Mouse (Mus musculus): Measurements from ENCODE around the gene Tango2. TPM values are rescaled to one million over a fixed set of nuclear protein-coding genes. Genes with fewer than 3 reads are reported as not detected.
A peak's percentile ranks its signal among the peaks of the same experiment; 100 is the strongest.

The Tango2 gene
- total RNA-seq, 2 experiments from 2014 or later = 8.8 to 26.9 TPM

GRCm38 (mm10) chr16:18384211-18384610 lies 36.3 kb upstream of the Tango2 start:
- ATAC-seq (replicated peaks; ENCODE audit: low FRiP score, poor library complexity, severe bottlenecking) = no peak

DNA sequence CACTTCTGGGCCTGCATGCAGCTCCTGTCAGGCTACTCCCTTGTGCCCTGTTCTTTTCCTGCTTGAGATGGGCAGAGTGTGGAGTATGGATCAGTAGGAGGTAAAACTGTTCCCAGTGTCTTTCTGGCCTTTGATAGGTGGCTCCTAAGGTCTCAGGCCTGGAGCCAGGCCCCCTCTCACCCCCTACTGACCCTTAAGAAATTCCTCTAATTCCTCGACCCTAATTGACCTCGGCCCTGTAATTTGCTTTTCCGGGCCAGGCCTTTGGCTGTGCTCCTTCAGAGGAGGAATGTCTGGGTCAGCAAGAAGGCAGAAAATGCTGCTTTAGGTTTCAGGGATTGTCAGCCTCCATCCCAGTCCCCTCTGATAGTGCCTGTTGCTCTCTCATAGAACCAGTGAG lies 35.9 kb upstream of the Tango2 start:
- no peak for ATAC-seq (replicated peaks; ENCODE audit: low FRiP score, poor library complexity, severe bottlenecking)

DNA sequence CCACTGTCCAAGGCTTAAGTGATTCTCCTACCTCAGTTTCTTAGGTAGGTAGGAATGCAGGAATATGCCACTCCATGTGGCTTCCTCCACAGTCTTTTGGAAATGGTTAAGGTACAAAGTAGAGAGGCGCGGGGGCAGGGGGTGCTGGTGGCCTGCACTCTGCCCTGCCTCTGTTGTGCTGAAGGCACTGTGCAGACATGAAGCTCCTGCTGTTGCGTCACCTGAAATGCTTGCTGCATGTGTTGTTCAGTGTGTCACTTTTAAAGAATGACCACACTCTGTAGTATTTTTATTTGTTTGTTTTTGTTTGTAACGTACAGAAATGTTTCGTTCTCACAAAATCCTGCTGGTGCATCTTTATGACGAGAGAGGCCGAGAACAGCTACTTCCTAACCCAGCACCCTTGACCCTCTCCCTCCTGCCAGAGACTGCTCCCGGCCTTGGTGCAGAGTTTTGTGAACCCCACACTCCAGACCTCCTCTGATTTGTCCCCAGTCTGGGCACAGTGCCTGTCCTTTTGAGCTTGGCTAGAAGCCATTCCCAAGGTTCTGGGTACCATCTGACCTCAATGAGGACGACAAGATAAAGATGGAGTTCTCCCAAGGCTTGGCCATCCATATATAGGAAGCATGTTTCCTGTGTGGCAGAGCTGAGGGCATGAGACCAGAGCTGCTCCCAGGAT lies 35.3 kb upstream of the Tango2 start:
- no peak for ATAC-seq (replicated peaks; ENCODE audit: low FRiP score, poor library complexity, severe bottlenecking)

DNA sequence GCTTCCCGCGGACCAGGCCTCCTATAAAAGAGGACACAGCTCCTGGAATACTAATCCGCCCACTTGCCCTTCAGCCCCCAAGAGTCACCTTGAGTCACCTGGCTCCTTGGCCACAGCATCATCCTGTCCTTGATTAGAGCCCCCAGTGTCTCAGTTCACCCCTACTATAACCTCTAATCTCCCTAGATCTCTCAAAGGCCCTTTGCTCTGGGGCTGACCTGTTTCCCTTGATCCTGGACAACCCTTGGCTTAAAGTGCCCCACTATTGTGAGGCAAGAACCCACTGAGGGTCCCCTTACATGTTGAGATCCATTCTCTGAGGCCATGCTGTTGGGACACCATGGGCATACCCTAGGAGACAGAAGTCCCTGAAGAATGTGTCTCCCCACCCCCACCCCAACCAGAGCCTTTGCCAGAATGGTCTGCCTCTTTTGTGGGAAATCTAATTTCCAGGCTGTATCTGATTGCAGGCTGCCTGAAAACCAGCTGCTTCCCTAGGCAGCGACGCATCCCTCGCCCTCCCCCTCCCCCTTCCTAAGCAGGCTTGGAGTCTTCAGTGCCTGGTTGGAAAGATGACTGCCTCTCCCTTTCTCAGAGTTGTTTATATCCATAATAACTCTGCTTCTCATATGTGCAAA lies 33.8 kb upstream of the Tango2 start:
- no peak for ATAC-seq (replicated peaks; ENCODE audit: low FRiP score, poor library complexity, severe bottlenecking)

DNA sequence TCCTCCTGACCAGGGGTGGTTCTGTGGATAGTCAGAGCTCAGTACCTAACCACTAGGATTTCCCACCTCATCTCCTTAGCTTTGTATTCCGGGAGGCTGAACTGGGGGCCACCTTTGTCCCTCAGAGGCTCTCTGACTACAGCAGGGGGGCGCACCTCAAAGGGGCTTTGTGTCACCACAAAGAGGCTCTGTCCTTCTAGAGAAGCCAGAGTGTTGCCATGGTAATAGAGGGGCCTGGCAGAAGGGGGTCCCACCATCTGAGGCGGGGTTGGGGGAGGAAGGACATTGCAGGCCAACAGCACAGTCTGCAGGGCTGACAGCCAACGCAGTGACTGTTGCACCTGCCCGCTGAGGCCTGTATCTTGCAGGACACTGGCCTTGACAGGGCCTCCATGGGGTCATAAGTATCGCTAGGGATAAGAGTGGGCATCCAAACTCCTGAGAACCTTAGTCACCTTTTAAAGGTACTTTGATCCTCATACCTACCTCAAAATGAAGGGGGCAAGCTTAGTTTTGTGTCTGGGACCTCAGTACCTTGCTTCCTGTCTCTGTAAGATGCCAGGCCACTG lies 32.7 kb upstream of the Tango2 start:
- no peak for ATAC-seq (replicated peaks; ENCODE audit: low FRiP score, poor library complexity, severe bottlenecking)

- ATAC-seq (replicated peaks; ENCODE audit: low FRiP score, poor library complexity, severe bottlenecking) = no peak
These were observed 31.6 kb upstream of the Tango2 start for GRCm38 (mm10) chr16:18379338-18380001.

- ATAC-seq (replicated peaks; ENCODE audit: low FRiP score, poor library complexity, severe bottlenecking) = no peak
These were observed 30.6 kb upstream of the Tango2 start for GRCm38 (mm10) chr16:18378489-18378888.

DNA sequence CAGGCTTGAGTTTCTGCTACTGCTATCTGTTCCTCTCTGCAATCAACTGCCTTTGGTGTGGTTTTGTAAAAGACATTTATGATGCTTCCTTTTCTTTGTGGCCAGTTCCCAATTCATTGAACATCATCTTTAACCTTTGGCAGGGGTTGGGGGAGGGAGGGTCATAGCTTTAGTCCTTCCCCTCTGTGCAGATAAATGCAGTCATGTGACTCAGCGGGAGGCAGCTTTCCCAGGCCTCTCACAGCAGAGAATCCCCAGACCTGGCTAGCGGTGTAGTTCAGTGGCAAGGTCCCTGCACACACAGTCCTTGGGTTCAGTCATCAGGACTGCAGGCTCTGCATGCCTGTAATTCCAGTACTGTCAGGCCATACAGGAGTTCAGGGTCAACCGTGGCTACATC lies 29.3 kb upstream of the Tango2 start:
- 0 out of 2 replicates have a peak, but pooled peaks have one; percentile 17 for ATAC-seq (replicated peaks; ENCODE audit: low FRiP score, poor library complexity, severe bottlenecking)

DNA sequence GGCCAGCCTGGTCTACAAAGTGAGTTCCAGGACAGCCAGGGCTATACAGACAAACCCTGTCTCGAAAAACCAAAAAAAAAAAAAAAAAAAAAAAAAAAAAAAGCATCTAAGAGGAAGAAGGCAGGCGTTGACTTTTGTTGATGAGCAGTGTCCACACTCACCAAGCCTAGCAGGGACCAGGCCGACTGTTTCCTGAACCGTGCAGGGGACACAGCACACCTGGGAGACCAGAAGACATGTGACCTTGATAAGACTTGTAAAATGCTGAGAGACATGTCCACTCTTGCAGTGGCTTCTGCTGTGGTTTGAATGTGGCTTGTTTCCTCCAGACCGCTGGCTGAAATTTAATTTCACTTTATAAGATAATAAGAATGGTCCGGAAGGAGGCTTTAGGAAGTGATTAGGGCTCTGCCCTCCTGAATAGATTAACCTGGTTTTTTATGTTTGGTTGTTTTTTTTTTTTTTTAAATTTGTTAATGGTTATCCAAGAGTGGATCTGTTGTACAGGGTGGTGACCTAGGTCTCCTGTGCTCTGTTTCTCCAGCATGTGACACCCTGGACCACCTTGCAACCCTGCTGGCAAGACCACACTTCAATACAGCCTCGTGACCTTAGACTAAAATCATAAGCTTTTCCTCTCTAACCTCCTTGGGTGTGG lies 28.5 kb upstream of the Tango2 start:
- ATAC-seq (replicated peaks; ENCODE audit: low FRiP score, poor library complexity, severe bottlenecking) = no peak

- ATAC-seq (replicated peaks; ENCODE audit: low FRiP score, poor library complexity, severe bottlenecking) = no peak
These were observed 25.7 kb upstream of the Tango2 start for GRCm38 (mm10) chr16:18373632-18374031.

DNA sequence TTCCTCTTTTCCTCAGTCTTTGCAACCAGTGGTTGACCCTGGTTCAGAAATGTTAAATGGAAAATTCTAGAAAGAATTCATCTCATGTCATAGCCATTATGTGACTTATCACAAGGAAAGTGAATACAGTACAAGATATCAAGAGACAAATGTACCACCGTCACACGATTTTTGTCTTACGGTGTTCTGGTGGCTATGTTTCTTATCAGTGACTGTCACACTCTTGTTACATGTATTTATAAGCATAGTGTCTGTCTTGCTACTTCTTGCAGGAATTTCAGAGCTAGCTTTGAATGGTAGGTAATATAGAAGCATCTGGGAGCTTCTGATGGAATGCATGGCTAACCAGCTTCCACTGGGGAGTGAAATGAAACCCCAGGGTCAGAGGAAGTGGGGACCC lies 22.3 kb upstream of the Tango2 start:
- ATAC-seq (replicated peaks; ENCODE audit: low FRiP score, poor library complexity, severe bottlenecking) = no peak

DNA sequence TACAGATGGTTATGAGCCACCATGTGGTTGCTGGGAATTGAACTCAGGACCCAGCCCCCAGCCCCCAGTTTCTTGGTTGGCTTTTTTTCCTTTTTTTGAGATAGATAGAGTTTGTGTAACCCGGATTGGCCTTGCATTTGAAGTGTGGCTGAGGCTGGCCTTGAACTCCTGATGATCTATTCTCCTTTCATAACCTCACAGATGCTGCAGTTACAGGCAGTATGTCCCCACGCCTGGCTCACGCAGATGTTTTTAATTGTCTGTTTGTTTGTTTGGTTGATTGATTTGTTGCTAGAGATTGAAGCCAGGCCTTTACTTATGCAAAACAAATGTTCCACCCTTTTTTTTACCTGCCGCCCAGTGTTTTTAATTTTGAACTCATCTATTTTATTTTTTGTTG lies 18.9 kb upstream of the Tango2 start:
- no peak for ATAC-seq (replicated peaks; ENCODE audit: low FRiP score, poor library complexity, severe bottlenecking)

DNA sequence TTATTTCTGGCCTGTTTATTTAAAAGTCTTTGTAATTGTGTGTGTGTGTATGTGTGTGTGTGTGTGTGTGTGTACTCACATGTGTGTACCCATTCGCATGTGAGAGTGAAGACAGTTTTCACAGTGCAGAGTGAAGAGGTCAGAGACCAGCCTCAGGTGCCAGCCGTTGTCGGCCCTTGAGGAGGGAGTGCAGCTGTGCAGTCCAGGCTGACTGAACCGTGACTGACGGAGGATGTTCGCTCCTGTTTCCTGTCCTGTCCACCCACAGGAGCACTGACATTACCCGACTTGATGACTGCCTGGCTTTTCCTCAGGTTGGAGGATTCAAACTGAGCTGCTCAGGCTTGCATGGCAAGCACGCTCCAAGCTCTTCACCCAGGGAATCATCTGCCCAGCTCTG lies 15.0 kb upstream of the Tango2 start:
- ATAC-seq (replicated peaks; ENCODE audit: low FRiP score, poor library complexity, severe bottlenecking) = 0 out of 2 replicates have a peak, but pooled peaks have one; percentile 8

GRCm38 (mm10) chr16:18360151-18360805 lies 12.4 kb upstream of the Tango2 start:
- no peak for ATAC-seq (replicated peaks; ENCODE audit: low FRiP score, poor library complexity, severe bottlenecking)

DNA sequence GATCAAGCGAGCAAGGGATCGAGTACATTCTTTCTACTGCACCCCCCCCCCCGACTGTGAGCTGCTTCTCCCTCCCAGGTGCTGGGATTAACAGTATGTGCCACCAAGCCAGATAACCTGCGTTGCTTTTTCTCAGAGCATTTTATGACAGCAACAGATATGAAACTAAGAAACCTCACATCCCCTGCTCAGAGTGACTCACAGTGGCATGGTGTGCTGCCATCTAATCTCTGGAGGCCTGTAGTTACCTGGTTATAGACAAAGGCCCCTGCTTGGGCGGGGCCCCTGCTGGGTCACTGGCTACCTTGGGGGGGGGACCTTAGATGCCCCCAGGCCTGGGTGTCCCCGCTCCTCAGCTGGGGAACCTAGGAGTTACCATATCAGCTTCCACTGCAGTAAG lies 10.1 kb upstream of the Tango2 start:
- no peak for ATAC-seq (replicated peaks; ENCODE audit: low FRiP score, poor library complexity, severe bottlenecking)

GRCm38 (mm10) chr16:18356961-18357360 lies 9.1 kb upstream of the Tango2 start:
- no peak for ATAC-seq (replicated peaks; ENCODE audit: low FRiP score, poor library complexity, severe bottlenecking)

- peak; percentile 88 for ATAC-seq (replicated peaks; ENCODE audit: low FRiP score, poor library complexity, severe bottlenecking)
These were observed 5.2 kb upstream of the Tango2 start for GRCm38 (mm10) chr16:18353106-18353505.

DNA sequence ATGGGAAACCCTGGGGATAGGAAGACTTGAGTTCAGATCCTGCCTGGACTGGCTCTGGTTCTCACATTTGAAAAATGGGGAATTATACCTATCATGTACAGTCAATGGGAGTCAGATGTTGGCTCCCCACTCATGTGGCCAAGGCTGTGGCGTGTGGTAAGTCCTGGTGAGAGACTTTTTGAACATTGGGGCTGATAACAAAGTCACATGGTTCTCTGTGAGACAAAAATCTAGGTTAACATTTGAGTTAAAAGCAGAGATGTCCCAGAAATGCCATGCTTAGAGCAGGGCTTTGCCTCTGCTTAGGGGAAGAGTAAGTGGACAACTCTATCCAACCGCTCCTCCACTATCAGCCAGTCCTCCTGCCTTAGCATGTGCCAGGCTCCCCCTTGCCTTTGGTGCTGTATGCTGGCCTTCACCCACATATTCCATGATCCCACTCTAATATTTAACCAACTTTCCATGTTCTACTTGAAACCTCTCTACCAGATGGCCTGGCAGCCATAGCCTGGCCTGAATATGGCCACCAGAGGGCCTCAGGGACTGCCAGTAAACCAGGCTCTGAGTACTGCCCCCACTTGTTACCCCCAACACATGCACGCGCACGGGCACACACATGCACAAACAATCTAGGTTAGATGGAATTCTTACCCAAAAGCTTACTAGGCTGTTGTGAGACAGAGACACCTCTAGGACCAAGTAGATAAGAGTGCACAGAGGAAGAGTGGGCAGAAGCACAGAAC lies 3.6 kb upstream of the Tango2 start:
- ATAC-seq (replicated peaks; ENCODE audit: low FRiP score, poor library complexity, severe bottlenecking) = no peak

DNA sequence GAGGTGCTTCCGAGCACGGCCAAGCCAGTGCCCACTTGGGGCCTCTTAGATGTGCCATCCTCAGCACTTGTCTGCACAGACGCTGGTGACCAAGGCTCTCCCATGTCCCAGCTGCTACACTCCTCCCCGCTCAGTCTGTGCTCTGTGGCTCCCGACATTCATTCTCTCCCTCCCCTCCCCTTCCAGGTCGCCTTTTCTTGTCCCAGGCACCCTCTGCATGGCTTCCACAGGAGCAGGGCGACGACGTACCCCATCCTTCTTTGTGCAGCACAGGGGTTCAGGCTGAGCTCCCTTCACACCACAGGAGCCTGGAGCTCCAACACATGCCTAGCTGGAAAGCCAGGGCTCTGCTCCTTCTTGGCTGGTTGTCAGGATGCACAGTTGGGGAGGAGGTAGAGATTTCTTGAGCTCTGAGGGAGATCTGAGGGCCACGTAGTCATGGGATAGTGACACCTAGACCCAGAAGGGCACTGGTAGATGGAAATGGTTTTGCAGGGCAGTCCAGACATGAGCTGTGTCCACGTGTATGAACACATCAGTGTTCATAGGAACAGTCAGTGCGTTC lies 1.9 kb upstream of the Tango2 start:
- no peak for ATAC-seq (replicated peaks; ENCODE audit: low FRiP score, poor library complexity, severe bottlenecking)

Data from erythroblast, adult 5-6 weeks (primary cell).